Mouse (Mus musculus) lung, postnatal 0 days (tissue): ENCODE measurements around the gene Napepld. TPM values are rescaled to one million over a fixed set of nuclear protein-coding genes. Genes with fewer than 3 reads are reported as not detected.

Source experiments
- ATAC-seq: fragments of 200-750 bp; cut with Nextera tagmentation; 2 replicates; pipeline ENCODE4 v1.8.0; 2017; ENCODE audit warnings: moderate library complexity
- DNase-seq: peaks from one replicate; pipeline ENCODE4 v3.0.0-alpha.2; 2016; ENCODE audit warnings: low spot score
- H3K27ac ChIP-seq: fragments of 300-500 bp; sonication (generic); 2 replicates; pipeline ENCODE4 v1.5.1; 2014; ENCODE audit warnings: antibody characterized with exemption, mild to moderate bottlenecking, low read length, mixed read lengths
- H3K27me3 ChIP-seq: fragments of 300-500 bp; sonication (generic); replicated peaks from 2 replicates; pipeline ENCODE4 v1.6.1; 2014; ENCODE audit warnings: low read length, mixed read lengths; ENCODE audit not compliant: insufficient read depth
- H3K36me3 ChIP-seq: fragments of 300-500 bp; sonication (generic); 2 replicates; pipeline ENCODE4 v1.6.1; 2014; ENCODE audit warnings: low read length, mixed read lengths; ENCODE audit not compliant: insufficient read depth
- H3K4me1 ChIP-seq: fragments of 300-500 bp; sonication (generic); 2 replicates; pipeline ENCODE4 v1.6.1; 2014; ENCODE audit warnings: antibody characterized with exemption, low read depth, low read length, mixed read lengths; ENCODE audit not compliant: insufficient read depth
- H3K4me2 ChIP-seq: fragments of 300-500 bp; sonication (generic); replicated peaks from 2 replicates; pipeline ENCODE4 v1.6.1; 2014; ENCODE audit warnings: low read depth, mild to moderate bottlenecking, low read length, moderate library complexity, mixed read lengths
- H3K4me3 ChIP-seq: fragments of 300-500 bp; sonication (generic); 2 replicates; pipeline ENCODE4 v1.5.1; 2014; ENCODE audit warnings: low read depth, low read length
- H3K9ac ChIP-seq: fragments of 300-500 bp; sonication (generic); replicated peaks from 2 replicates; pipeline ENCODE4 v1.6.1; 2014; ENCODE audit warnings: low read depth, mild to moderate bottlenecking
- H3K9me3 ChIP-seq: fragments of 300-500 bp; sonication (generic); 2 replicates; pipeline ENCODE4 v1.6.1; 2016; ENCODE audit warnings: low read length, mixed read lengths
- CTCF ChIP-seq: IDR thresholded peaks from 2 replicates; pipeline ENCODE4 v1.5.1; 2016; ENCODE audit warnings: antibody characterized with exemption, mild to moderate bottlenecking
- EP300 ChIP-seq: IDR thresholded peaks from 2 replicates; pipeline ENCODE4 v1.6.1; 2016; ENCODE audit warnings: antibody characterized with exemption, mild to moderate bottlenecking, control low read depth
- WGBS: fragments of 180-500 bp; shearing (Covaris S2); extraction: QIAGEN DNeasy Blood & Tissue Kit; methylation state at CpG from one replicate; pipeline ENCODE4 v1.1.7; 2014; 5-methylcytosine and 5-hydroxymethylcytosine counted together
- polyA plus RNA-seq: library from polyadenylated mRNA; unstranded; fragments of >200 nt; fragmentation: Nextera tagmentation; extraction: Ambion mirVana; gene quantifications from 2 replicates; pipeline ENCODE4 v1.2.1, GENCODE M21; 2015

Napepld gene
- polyA plus RNA-seq, 1 experiment from 2014 or later = 2.5 TPM

GRCm38 (mm10) chr5:21737620-21738019 is 36.4 kb upstream of the Napepld start:
- H3K4me1 ChIP-seq = peaks cover 10% of the 10 kb centered on the region; the same call in 1 of the 2 replicates
- no peak overlapping the region for H3K27ac ChIP-seq
- DNase-seq (peak; percentile 6), ATAC-seq (no peak)
- TF ChIP-seq EP300 (no peak), CTCF (no peak)
- H3K36me3 ChIP-seq = peaks cover 16% of the 10 kb centered on the region; the same call in 1 of the 2 replicates
- WGBS = 12% methylated on average over 10 of the region's 10 CpGs
- H3K9me3 ChIP-seq = no peaks in the 10 kb centered on the region
- peak overlapping the region; percentile 88 for H3K9ac ChIP-seq
- peak overlapping the region; percentile 73 for H3K4me2 ChIP-seq
- no peaks in the 10 kb centered on the region for H3K27me3 ChIP-seq
- peak overlapping the region; percentile 91 for H3K4me3 ChIP-seq

GRCm38 (mm10) chr5:21736956-21737585 is 35.9 kb upstream of the Napepld start, which contains the start of gene Pmpcb:
Pmpcb (plus strand) TSS chr5:21737141.
- H3K27ac ChIP-seq = peak within 1 kb of the TSS; percentile 81
- H3K4me1 ChIP-seq = peaks cover 10% of the 10 kb centered on the region; the same call in 1 of the 2 replicates
- H3K4me3 ChIP-seq = peak within 1 kb of the TSS; percentile 91
- H3K9me3 ChIP-seq = no peaks in the 10 kb centered on the region
- under 1% methylated on average over 36 of the region's 42 CpGs for WGBS
- no peak; the same call in 1 of the 2 replicates for TF ChIP-seq EP300
- peak; percentile 94 for TF ChIP-seq CTCF
- H3K27me3 ChIP-seq = no peaks in the 10 kb centered on the region
- H3K36me3 ChIP-seq = peaks cover 15% of the 10 kb centered on the region; the same call in 1 of the 2 replicates
- DNase-seq (peak; percentile 94), ATAC-seq (peak; percentile 92)
- H3K9ac ChIP-seq = peak within 1 kb of the TSS; percentile 88
- H3K4me2 ChIP-seq = peak within 1 kb of the TSS; percentile 73

- H3K36me3 ChIP-seq = peaks cover 5% of the 10 kb centered on the region; the same call in 1 of the 2 replicates
- TF ChIP-seq EP300 = no peak
- no peak for TF ChIP-seq CTCF
- DNase-seq (no peak), ATAC-seq (no peak)
- no peaks in the 10 kb centered on the region for H3K27me3 ChIP-seq
- no peak overlapping the region for H3K4me2 ChIP-seq
- H3K27ac ChIP-seq = no peak overlapping the region
- no peak overlapping the region for H3K4me3 ChIP-seq
- 88% methylated on average over 11 of the region's 11 CpGs for WGBS
- H3K9me3 ChIP-seq = no peaks in the 10 kb centered on the region
- H3K4me1 ChIP-seq = peaks cover 10% of the 10 kb centered on the region; the same call in 1 of the 2 replicates
- H3K9ac ChIP-seq = no peak overlapping the region
Observed at GRCm38 (mm10) chr5:21736046-21736445, 34.9 kb upstream of the Napepld start.

GRCm38 (mm10) chr5:21735584-21735983 is 34.4 kb upstream of the Napepld start:
- Histone ChIP-seq H3K27me3 (no peaks in the 10 kb centered on the region), H3K27ac (no peak overlapping the region), H3K4me1 (peaks cover 10% of the 10 kb centered on the region; the same call in 1 of the 2 replicates), H3K9ac (no peak overlapping the region), H3K36me3 (peaks cover 4% of the 10 kb centered on the region; the same call in 1 of the 2 replicates), H3K9me3 (no peaks in the 10 kb centered on the region), H3K4me3 (0 out of 2 replicates have a peak overlapping the region, but pooled peaks have one; percentile 23), H3K4me2 (peak overlapping the region; percentile 34)
- ATAC-seq = peak; percentile 32; the same call in 1 of the 2 replicates
- TF ChIP-seq CTCF = peak; percentile 85
- TF ChIP-seq EP300 = no peak
- 25% methylated on average over 10 of the region's 10 CpGs for WGBS
- DNase-seq = peak; percentile 75

- no peak for TF ChIP-seq EP300
- TF ChIP-seq CTCF = no peak
- H3K9me3 ChIP-seq = no peaks in the 10 kb centered on the region
- H3K27ac ChIP-seq = no peak overlapping the region
- no peaks in the 10 kb centered on the region for H3K27me3 ChIP-seq
- no peak overlapping the region for H3K9ac ChIP-seq
- peaks cover 10% of the 10 kb centered on the region; the same call in 1 of the 2 replicates for H3K4me1 ChIP-seq
- H3K36me3 ChIP-seq = peaks cover 4% of the 10 kb centered on the region; the same call in 1 of the 2 replicates
- ATAC-seq = no peak
- DNase-seq = peak; percentile 7
- 81% methylated on average over 20 of the region's 20 CpGs for WGBS
- peak overlapping the region; percentile 34; the same call in 1 of the 2 replicates for H3K4me2 ChIP-seq
- H3K4me3 ChIP-seq = 0 out of 2 replicates have a peak overlapping the region, but pooled peaks have one; percentile 23
Observed at GRCm38 (mm10) chr5:21735100-21735499, 33.9 kb upstream of the Napepld start.

GRCm38 (mm10) chr5:21732930-21733329 is 31.7 kb upstream of the Napepld start:
- H3K9me3 ChIP-seq = no peaks in the 10 kb centered on the region
- H3K4me1 ChIP-seq = peaks cover 4% of the 10 kb centered on the region; the same call in 1 of the 2 replicates
- H3K36me3 ChIP-seq = no peaks in the 10 kb centered on the region
- no peak overlapping the region for H3K9ac ChIP-seq
- DNase-seq (peak; percentile 65), ATAC-seq (peak; percentile 57)
- TF ChIP-seq CTCF (peak; percentile 87), EP300 (no peak)
- H3K27ac ChIP-seq = no peak overlapping the region
- no peak overlapping the region for H3K4me2 ChIP-seq
- no peak overlapping the region for H3K4me3 ChIP-seq
- no peaks in the 10 kb centered on the region for H3K27me3 ChIP-seq
- 31% methylated on average over 8 of the region's 8 CpGs for WGBS
